Mouse (Mus musculus) forebrain, embryonic 11.5 days (tissue): ENCODE measurements around the gene Fabp7. TPM values are rescaled to one million over a fixed set of nuclear protein-coding genes. Genes with fewer than 3 reads are reported as not detected.
A peak's percentile ranks its signal among the peaks of the same experiment; 100 is the strongest.

Experiments used
- ATAC-seq: fragments of 200-750 bp; cut with Nextera tagmentation; replicated peaks from 2 replicates; pipeline ENCODE4 v1.8.0; 2017; ENCODE audit warnings: moderate TSS enrichment; ENCODE audit not compliant: low FRiP score
- DNase-seq: peaks from one replicate; pipeline ENCODE4 v3.0.0-alpha.2; 2017; ENCODE audit warnings: low spot score
- H3K27ac ChIP-seq: fragments of 300-500 bp; sonication (generic); 2 replicates; pipeline ENCODE4 v1.5.1; 2014; ENCODE audit warnings: low read depth, low read length
- H3K27me3 ChIP-seq: fragments of 300-500 bp; sonication (generic); 2 replicates; pipeline ENCODE4 v1.6.1; 2014; ENCODE audit warnings: mild to moderate bottlenecking, low read length, mixed read lengths; ENCODE audit not compliant: control insufficient read depth, insufficient read depth
- H3K36me3 ChIP-seq: fragments of 300-500 bp; sonication (generic); 2 replicates; pipeline ENCODE4 v1.6.1; 2014; ENCODE audit warnings: mild to moderate bottlenecking, low read length, moderate library complexity, mixed read lengths; ENCODE audit not compliant: control insufficient read depth, insufficient read depth
- H3K4me1 ChIP-seq: fragments of 300-500 bp; sonication (generic); replicated peaks from 2 replicates; pipeline ENCODE4 v1.6.1; 2014; ENCODE audit warnings: low read length, mixed read lengths; ENCODE audit not compliant: control insufficient read depth, insufficient read depth
- H3K4me2 ChIP-seq: fragments of 300-500 bp; sonication (generic); 2 replicates; pipeline ENCODE4 v1.6.1; 2014; ENCODE audit warnings: low read depth, mild to moderate bottlenecking, low read length, moderate library complexity, mixed read lengths; ENCODE audit not compliant: severe bottlenecking
- H3K4me3 ChIP-seq: fragments of 300-500 bp; sonication (generic); 2 replicates; pipeline ENCODE4 v1.5.1; 2014; ENCODE audit warnings: low read depth, low read length
- H3K9ac ChIP-seq: fragments of 300-500 bp; sonication (generic); 2 replicates; pipeline ENCODE4 v1.6.1; 2014; ENCODE audit warnings: low read length
- H3K9me3 ChIP-seq: fragments of 300-500 bp; sonication (generic); 2 replicates; pipeline ENCODE4 v1.6.1; 2016; ENCODE audit warnings: low read length, mixed read lengths; ENCODE audit not compliant: control insufficient read depth
- WGBS: fragments of 180-500 bp; shearing (Covaris S2); extraction: QIAGEN DNeasy Blood & Tissue Kit; methylation state at CpG from one replicate; pipeline ENCODE4 v1.1.7; 2014; 5-methylcytosine and 5-hydroxymethylcytosine counted together
- polyA plus RNA-seq: library from polyadenylated mRNA; unstranded; fragments of >200 nt; fragmentation: Nextera tagmentation; extraction: Ambion mirVana; gene quantifications from 2 replicates; pipeline ENCODE4 v1.2.1, GENCODE M21; 2014

Fabp7 gene
- polyA plus RNA-seq, 1 experiment from 2014 or later: 640 TPM

DNA sequence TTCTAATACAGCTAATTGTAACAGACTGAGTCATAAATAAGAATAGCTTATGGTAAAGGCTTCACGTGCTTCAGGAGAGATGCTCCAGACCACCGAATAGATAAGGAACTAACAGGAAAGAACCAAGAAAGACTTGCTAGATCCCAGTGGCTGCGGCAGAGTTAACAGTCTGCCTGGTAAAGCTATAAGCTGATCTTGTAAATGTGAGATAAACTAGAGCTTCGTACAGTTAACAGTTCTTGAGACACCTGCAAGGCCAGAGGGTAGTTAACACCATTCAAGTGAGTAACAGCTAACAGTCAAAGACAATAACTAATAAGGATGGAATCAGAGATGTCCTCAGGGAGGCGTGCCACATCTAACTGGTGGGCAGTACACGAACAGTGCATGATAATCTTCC is 31.2 kb downstream of the Fabp7 start:
- no peak overlapping the region for H3K9ac ChIP-seq
- WGBS: 87% methylated on average over 6 of the region's 6 CpGs
- H3K36me3 ChIP-seq: no peaks in the 10 kb centered on the region
- H3K4me2 ChIP-seq: no peak overlapping the region
- DNase-seq: no peak
- H3K9me3 ChIP-seq: no peaks in the 10 kb centered on the region
- no peaks in the 10 kb centered on the region for H3K27me3 ChIP-seq
- no peak for ATAC-seq
- H3K4me1 ChIP-seq: no peaks in the 10 kb centered on the region
- no peak overlapping the region for H3K27ac ChIP-seq
- H3K4me3 ChIP-seq: no peak overlapping the region

DNA sequence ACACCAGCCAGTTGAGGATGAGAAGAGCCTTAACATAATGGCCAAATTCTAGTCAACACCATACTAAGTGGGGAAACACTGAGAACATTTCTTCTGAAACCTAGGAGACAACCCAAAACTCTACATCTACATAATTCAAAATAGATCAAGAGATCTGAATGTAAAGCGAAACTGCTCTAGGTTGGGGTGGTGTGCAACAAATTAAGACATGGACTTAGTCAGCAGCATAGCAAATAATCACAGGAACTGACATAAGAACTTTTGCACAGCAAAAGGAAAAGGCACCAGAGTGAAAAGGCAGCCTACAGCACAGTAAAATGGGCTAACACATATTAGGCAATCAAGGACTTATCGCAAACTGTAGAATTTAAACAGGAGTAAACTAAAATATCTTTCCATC is 34.5 kb downstream of the Fabp7 start:
- ATAC-seq (no peak), DNase-seq (no peak)
- no peak overlapping the region for H3K9ac ChIP-seq
- no peak overlapping the region for H3K4me2 ChIP-seq
- WGBS: 96% methylated on average over 2 of the region's 2 CpGs
- H3K27ac ChIP-seq: no peak overlapping the region
- no peaks in the 10 kb centered on the region for H3K9me3 ChIP-seq
- no peaks in the 10 kb centered on the region for H3K27me3 ChIP-seq
- no peak overlapping the region for H3K4me3 ChIP-seq
- no peaks in the 10 kb centered on the region for H3K4me1 ChIP-seq
- H3K36me3 ChIP-seq: no peaks in the 10 kb centered on the region

- Histone ChIP-seq H3K36me3 (no peaks in the 10 kb centered on the region), H3K4me1 (no peaks in the 10 kb centered on the region), H3K4me3 (no peak overlapping the region), H3K9me3 (no peaks in the 10 kb centered on the region), H3K27ac (peak overlapping the region; percentile 60), H3K4me2 (no peak overlapping the region), H3K9ac (no peak overlapping the region), H3K27me3 (no peaks in the 10 kb centered on the region)
- WGBS: 10% methylated on average over 3 of the region's 3 CpGs
- ATAC-seq (peak; percentile 90), DNase-seq (peak; percentile 77)
Measured at GRCm38 (mm10) chr10:57822473-57822872, 37.8 kb downstream of the Fabp7 start.

GRCm38 (mm10) chr10:57828649-57829048 is 44.0 kb downstream of the Fabp7 start:
- no peak overlapping the region for H3K9ac ChIP-seq
- no peaks in the 10 kb centered on the region for H3K27me3 ChIP-seq
- H3K9me3 ChIP-seq: no peaks in the 10 kb centered on the region
- 0 out of 2 replicates have a peak overlapping the region, but pooled peaks have one; percentile 6 for H3K27ac ChIP-seq
- H3K4me1 ChIP-seq: 0 out of 2 replicates have a peak, but pooled peaks cover 3% of the 10 kb centered on the region
- ATAC-seq (peak; percentile 86), DNase-seq (peak; percentile 51)
- no peak overlapping the region for H3K4me3 ChIP-seq
- H3K36me3 ChIP-seq: no peaks in the 10 kb centered on the region
- H3K4me2 ChIP-seq: no peak overlapping the region
- 25% methylated on average over 5 of the region's 5 CpGs for WGBS

DNA sequence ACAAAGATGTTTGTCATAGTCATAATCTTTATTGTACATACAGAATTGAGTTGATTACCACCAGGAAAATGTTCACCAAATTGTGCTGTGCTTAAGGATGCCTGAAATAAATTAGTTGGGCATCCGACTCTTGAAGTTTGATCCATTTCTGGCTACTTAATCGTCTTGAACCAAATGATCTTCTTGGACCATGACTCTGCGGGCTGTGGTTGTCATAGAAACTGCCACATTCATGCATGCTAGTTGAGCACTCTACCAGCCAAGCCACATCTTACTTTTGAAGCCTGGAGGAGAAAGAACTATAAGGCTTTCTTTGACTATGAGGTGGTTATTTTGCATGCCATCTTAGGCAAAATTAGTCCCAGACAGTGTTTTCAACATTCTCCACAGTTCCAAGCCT is 44.9 kb downstream of the Fabp7 start:
- Histone ChIP-seq H3K4me2 (no peak overlapping the region), H3K4me1 (0 out of 2 replicates have a peak, but pooled peaks cover 3% of the 10 kb centered on the region), H3K9me3 (no peaks in the 10 kb centered on the region), H3K36me3 (no peaks in the 10 kb centered on the region), H3K27ac (no peak overlapping the region), H3K9ac (no peak overlapping the region), H3K4me3 (no peak overlapping the region), H3K27me3 (no peaks in the 10 kb centered on the region)
- 81% methylated on average over 3 of the region's 3 CpGs for WGBS
- DNase-seq: no peak
- no peak for ATAC-seq

GRCm38 (mm10) chr10:57835094-57835493 is 50.4 kb downstream of the Fabp7 start:
- Histone ChIP-seq H3K27me3 (no peaks in the 10 kb centered on the region), H3K4me2 (no peak overlapping the region), H3K9ac (no peak overlapping the region), H3K36me3 (no peaks in the 10 kb centered on the region), H3K4me1 (no peaks in the 10 kb centered on the region), H3K27ac (no peak overlapping the region), H3K4me3 (no peak overlapping the region), H3K9me3 (no peaks in the 10 kb centered on the region)
- ATAC-seq (no peak), DNase-seq (no peak)
- 100% methylated on average over 1 of the region's 1 CpGs for WGBS

DNA sequence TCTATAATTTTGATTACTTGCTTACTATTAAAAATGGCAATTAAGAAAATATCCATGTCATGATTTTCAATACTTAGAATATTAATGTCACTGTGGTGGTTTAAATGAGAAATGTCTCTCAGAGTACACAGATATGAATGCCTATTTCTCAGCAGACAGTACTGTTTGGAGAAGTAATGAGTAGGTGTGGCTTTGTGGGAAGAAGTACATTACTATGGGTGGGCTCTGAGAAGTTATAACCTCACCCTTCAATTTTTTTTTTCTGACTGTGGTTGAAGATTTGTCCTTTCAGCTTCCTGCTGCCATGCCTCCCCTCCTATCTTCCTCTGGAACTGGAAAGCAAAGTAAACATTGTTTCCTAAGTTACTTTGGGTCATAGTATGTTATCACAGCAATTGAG is 51.3 kb downstream of the Fabp7 start:
- Histone ChIP-seq H3K9me3 (no peaks in the 10 kb centered on the region), H3K4me1 (no peaks in the 10 kb centered on the region), H3K27me3 (no peaks in the 10 kb centered on the region), H3K9ac (no peak overlapping the region), H3K4me2 (no peak overlapping the region), H3K27ac (no peak overlapping the region), H3K4me3 (no peak overlapping the region), H3K36me3 (no peaks in the 10 kb centered on the region)
- DNase-seq: no peak
- ATAC-seq: no peak

Other genes starting within 250 kb of the Fabp7 start
- gene Pkib, start 152.9 kb upstream of the Fabp7 start, polyA plus RNA-seq: 2.1 and 2.2 TPM in 2 replicates
- gene Smpdl3a, start 9.5 kb downstream of the Fabp7 start, polyA plus RNA-seq: 9.2 and 9.4 TPM in 2 replicates